Mouse (Mus musculus) spleen, adult 18-20 months (tissue): ENCODE measurements around the gene Apol7e.
"Not testable (repeated sequence)": the region's sequence is repeated elsewhere in the genome, so short reads cannot be mapped to it uniquely, and the experiment has no call there.

Source experiments
- DNase-seq, 2 experiments: peaks; one replicate each; pipeline ENCODE4 v3.0.0; 2022; ENCODE audit warnings: mixed read lengths in 2 of 2

The Apol7e gene

DNA sequence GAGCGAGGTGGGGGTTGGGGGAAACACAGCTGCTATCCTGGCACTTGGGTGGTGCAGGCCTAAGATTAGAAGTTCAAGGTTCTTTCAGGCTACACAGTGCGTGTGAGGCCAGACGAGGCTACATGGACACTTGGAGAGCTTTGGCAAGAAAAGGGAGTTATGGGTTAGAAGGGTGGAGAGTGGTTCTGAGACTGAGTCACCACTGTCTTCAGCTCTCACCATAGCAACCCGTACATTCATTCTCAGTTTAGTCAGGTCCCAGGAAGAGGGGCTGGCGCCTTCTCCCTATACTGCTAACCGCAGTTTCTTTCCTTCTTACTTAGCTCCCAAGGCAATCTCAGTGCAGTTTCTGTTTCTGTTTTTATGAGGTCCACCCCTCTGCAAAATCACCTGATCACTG, 42.9 kb downstream of the Apol7e start:
- not testable (repeated sequence) for DNase-seq

DNA sequence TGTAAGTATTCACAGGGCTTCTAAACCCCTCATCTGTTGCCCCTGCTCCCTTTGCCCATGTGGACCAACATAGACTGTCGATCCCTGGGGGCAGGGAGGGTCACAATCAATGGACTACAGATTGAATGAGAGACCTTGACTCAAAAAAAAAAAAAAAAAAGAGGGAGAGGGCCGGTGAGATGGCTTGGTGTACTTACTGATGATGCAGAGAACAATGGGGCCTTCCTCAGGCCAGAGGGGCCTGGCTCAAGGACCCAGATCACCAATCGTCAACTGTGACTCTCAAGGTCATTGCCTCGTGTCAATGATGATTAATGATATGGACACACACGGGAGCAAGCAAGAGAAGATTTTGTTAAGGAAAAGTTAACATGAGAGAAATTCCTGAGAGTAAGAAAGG, 46.0 kb downstream of the Apol7e start:
- no peak for DNase-seq

DNA sequence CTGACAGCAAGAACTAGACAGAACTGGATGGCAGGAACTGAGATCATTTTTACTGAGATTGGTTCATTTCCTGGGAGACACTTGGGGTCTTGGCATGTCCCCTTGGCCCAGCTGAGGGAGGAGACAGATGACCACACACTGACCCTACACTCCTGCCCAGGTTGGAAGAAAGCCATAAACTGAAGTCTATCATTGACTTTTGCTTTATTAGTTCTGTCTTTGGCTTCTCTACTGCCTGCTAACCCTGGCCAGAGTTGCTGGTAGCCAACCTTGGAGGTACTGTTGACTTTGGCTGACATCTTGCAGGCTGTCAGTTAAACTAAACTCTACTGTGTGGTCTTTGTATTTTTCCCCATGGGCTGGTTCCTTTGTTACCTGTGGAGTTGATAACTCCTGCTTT, 46.4 kb downstream of the Apol7e start:
- DNase-seq = no peak

DNA sequence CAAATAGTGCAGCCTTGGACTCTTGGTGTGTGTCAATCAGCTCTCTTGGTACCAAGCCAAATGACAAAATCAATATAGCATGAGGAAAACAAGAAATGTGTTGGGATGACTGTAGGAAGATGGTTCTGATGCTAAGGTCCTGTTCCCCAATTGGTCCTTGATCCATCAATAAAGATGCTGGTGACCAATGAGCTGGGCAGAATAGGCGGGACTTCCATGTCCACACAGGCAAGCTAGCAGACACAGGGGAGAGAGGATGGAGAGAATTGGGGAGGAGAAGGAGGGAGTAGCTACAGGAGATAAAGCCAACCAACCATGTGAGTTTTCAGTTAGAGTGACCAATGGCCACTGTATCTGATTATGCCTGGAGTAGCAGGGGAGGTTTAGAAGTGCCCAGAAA, 47.7 kb downstream of the Apol7e start:
- DNase-seq = no peak

DNA sequence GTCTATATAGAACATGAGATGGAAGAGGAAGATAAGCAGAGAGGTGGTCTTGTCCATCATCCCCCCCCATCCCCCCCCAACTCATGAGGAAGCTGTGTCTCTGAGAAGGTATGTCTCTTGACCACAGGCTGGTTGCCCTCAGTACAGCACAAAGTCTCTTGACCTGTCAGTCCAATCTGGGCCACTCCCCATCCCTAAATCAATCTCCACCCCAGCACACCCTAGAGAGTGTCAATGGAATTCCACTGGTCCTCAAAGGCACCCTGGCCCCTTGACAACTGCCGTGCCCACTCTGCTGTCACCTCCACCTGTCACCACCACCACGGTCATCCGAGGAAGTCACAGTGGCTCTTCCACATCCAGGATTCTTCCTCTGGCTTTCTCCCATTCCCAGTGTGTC, 49.8 kb downstream of the Apol7e start:
- DNase-seq = no peak

DNA sequence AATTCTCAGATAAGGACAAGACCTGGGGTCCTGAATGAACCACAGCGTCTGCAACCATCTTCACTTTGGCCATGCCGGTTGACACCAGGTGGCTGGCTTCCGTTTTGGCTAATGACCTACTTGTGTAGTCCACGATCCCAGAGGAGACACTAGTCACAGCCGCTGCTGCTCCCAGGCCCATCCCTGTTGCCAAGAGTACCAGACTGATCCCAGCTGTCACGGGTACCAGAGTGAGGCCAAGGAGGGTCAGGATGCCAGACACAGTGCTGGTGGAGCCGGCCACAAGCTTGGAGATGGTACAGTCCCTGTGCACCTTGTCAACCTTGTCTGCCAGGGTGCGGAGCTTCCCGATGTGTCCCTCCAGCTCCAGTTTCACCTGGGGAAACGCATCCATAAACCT, 51.1 kb downstream of the Apol7e start:
- no peak for DNase-seq

DNA sequence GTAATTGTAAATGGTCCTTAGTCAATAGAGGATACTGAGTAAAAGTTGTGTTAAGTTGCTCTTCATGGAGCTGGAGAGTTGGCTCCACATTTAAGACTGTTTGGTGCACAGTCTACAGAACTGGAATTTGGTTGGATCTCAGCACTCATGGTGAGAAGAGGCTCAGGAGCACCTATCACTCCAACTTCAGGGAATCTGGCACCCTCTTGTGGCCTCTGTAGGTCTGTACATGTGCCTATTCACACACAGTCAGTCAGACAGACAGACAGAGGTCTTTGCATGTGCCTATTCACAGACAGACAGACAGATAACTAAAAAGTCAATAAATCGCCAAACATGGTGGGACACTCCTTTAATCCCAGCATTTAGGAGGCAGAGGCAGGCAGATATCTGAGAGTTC, 51.8 kb downstream of the Apol7e start:
- peak in 1 of 2 experiments; percentile 49 for DNase-seq

DNA sequence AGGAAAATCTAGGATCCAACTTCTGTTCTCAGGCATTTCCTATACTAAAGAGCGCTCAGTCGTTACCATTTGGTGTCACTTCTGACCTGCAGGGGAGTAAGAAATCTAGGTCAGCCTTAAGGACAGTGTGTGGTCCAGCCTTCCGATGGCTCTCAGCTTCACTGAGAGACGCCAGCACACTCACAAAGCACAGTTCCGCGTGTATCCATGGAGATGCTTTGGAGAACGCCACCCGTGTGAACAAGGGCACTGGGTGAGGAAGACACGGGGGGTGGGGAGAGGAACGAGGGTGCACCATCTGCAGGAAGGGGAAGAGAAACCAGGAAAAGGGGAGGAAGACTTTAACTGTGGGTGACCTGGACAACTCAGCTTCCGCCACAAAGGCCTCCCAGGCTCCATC, 53.8 kb downstream of the Apol7e start:
- no peak for DNase-seq

DNA sequence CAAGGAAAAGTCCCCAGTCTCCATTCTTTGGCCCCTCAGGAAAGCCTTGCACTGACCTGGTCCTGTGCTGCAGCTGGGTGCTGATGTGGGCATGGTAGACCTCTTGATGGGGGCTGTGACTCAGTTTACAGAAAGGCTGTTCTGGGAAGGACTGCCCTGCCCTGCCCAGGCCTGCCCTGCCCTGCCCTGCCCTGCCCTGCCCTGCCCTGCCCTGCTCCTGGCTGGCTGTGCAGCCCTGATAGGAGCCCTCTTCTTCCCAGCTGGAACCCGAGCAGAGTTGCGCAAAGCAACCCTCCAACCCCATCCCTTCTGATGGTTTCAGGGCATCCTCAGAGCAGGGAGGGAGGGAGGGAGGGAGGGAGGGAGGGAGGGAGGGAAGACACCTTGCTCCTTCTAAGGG, 56.5 kb downstream of the Apol7e start:
- DNase-seq = no peak

DNA sequence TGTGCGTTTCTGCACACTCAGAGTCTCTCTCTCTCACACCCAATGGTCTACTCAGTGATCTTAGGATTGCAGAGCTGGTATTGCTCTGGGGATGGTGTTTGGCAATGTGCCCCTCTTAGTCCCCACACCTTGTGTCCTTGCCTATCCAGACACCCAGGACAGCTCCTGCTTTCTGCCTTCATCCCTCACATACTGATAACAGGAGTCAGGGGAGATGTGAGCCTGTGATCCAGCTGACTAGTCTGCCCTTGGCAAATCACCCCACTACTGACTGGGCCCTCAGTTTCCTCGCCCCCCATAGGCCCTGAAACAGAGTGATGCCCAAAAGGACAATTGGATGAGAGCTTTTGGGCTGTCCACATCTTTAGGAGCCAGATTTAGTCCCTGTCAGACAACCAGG, 57.4 kb downstream of the Apol7e start:
- no peak for DNase-seq

DNA sequence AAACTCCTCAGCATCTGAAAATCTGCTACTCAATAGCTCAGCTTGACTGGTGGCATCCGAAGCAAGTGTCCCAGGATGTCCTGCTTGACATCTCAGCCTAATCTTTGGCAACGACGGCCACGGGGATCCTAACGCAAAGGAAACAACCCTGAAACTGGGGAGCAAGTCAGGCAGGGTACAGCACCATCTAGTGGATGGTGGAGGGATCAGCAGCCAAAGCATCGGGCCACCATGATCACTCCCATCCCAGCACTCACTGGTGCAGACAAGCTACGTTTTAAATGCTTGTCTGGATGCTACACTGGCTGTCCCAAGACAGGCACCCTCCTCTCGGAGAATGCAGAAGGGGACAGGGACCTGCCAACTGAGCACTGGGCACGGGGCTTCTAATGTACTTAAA, 58.2 kb downstream of the Apol7e start, which contains the start of gene Apol8:
Apol8 (minus strand) TSS at position 156 of the 400 bp plus-strand sequence.
- peak in 1 of 2 experiments; percentile 41 for DNase-seq

DNA sequence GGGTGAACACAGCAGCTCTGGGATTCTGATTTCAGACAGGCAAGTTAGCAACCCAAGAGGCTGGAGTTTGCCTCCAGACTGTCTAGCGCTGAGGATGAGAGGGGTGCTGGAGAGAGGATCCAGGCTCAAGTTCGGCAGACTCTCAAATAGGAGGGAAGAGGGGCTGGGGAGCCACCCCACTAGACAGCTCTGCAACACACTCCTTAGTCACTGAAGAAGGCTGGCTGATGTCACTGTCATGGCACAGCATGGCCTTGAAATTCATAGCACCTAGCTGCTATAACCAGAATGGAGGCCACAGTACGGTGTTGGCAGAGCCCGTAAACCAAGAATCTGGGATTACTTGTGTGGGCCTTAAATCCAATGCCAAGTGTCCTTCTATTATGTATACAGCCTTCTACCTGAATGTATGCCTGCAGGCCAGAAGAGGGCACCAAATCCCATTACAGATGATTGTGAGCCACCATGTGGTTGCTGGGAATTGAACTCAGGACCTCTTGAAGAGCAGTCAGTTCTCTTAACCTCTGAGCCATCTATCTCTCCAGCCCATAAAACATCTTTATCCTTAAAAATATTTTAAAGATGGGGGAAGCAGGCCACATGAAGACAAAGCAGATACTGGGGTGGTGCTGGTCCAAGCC, 59.0 kb downstream of the Apol7e start:
- no peak for DNase-seq

DNA sequence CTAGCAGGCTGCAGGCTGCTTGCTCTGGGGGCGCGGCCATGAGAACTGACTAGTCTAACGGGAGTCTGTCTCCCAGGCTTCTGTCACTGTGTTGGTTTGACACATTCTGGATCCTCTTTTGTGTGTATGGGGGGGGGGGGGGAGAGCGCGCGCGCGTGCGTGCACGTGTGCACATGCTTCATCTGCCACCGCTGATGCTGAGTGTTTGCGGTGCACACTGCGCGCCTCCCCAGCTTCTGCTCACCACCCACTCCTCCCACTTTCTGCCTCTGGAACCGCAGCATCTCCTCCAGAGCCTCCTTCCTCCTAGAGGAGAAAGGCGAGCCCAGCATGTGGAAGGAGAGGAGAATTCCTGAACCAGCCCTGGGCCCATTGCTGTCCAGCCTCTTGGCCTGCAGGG, 61.4 kb downstream of the Apol7e start:
- no peak for DNase-seq

DNA sequence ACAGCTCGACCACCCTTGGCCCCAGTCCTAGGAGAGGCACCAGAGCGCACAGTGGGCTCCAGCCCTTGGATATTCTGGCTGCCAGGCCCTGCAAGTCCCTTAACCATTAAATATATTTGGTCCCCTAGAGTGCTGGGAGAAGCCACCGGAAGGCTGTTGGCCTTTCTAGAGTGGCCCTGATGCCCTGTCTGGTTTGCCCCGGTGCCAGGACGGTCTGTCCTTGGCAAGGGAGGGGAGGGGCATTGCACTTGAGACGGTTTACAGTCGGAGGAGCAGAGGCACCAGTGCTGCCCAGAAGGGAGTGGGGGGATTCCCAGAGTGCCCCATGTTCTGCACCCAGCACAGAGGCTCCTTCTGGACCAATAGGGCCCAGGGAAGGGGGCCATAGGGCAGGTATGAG, 62.4 kb downstream of the Apol7e start:
- no peak for DNase-seq

DNA sequence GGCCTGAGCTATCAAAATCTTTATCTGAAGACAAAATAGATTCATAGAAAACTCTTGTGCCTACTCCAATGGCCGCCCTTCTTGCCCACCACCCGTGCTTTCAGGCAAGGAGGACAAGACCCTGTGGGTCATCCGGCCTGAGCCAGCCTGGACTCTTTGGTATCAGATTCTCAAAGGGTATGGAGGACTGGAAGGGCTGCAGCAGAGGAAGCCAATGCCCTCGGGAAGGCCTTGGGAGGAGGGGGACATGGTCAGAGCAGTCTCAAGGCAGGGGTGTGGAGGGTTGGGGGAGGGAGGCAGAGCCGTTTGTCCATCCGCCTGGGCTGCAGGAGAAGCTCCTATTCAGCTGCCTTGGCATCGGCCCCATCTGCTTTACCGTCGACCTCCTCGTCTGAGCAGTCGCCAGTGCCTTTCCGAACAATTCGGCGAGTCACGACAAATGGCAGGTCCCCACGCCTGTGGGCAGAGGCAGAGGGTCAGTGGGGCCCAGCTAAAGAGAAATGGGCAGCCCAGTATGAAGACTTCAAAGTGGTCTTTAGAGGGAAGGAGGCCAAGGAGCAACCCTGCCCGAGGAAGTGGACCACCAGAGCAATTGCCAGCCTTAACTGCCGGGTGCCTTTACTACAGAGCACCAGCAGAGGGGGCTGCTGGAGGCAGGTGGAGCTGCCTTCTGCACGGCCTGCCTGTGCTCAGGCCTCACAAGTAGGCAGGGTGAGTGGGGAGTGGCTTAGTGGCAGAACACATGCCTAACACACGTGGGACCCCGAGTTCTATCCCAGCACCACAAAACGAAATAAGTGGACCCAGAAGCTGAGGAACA, 63.1 kb downstream of the Apol7e start:
- peak in 1 of 2 experiments; percentile 44 for DNase-seq

DNA sequence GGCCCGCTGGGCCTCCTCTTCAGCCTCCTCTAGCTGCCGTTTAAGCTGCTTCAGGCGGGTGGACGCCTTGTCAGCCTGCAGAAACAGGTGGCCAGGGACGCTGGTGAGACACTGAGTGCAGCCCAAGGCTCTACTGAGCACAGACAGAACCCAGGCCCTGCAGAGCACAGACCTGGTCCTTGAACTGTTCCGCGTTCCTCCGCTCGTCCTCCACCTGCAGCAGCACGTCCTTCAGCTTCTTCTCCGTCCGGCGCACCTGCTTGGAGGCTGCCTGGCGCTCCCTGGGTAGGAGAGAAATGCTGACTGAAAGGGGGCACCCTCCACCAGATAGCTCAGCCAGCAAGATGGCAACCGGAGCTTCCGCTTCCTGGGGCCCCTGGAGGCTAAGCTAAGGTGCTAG, 64.4 kb downstream of the Apol7e start:
- no peak for DNase-seq

DNA sequence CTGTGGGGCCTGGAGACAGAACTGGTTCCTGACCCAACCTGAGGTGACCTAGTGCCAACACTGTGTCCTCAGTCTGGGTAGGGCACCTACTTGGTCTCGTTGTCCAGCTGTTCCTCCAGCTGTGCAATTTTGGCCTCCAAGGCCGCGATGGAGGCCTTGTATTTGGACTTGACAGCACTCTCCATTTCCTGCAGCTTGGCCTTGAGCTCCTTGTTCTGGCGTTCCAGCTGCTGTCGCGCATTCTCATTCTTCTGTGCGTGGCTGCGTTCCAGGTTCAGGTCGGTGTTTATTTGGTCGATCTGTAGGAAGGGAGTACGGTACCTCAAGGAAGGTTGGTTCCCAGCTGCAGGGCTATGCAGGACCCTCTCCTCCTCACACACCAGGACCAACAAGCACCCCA, 65.0 kb downstream of the Apol7e start:
- no peak for DNase-seq

DNA sequence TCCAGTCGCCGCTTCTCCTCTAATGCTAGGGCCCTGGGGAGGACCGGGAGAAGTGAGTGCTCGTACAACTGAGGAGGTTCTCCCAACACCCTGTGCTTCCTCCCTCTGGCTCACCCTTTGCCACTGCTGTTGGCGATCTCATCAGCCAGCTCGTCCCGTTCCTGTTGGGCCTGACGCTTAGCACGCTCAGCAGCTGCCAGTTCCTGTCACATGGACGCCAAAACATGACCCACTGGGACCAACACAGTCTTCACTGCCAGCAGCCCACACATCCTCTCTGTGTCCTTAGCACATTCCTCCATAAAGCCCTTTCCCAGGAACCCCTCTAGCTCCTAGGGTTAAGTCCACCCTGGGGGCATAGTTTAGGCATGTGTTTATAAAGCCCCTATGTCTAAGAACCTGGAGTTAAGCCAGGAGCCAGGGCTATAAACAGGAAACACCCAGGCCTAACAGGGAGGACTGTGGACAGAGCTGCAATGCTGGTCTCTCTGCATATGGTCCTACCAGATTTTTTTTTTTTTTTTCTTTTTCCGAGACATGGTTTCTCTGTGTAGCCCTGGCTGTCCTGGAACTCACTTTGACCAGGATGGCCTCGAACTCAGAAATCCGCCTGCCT, 65.8 kb downstream of the Apol7e start:
- no peak for DNase-seq

DNA sequence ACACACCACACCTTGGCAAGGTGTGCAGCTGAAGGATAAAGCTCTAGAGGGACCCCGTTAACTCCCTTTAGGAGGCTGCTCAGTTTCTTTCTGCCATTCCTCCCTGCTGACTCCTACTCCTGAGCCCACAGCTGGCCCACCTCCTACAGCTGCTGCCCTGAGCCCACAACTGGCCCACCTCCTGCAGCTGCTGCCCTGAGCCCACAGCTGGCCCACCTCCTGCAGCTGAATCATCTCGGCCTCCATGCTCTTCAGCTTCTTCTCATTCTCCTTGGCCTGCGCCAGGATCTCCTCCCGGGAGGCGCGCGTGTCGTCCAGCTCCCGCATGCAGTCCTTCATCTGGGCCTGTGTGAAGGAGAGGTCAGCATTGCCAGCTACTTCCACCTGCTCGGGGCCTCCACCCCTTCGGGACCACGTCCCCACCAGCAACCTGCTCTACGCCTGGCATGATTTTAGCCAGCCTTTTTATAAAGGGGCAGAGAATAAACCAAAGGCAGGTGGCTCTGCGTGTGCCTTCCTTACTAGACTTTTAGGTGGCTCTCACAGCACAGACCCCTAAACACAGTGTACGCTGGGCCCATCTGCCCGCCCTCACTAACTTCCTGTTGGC, 66.9 kb downstream of the Apol7e start:
- no peak for DNase-seq

DNA sequence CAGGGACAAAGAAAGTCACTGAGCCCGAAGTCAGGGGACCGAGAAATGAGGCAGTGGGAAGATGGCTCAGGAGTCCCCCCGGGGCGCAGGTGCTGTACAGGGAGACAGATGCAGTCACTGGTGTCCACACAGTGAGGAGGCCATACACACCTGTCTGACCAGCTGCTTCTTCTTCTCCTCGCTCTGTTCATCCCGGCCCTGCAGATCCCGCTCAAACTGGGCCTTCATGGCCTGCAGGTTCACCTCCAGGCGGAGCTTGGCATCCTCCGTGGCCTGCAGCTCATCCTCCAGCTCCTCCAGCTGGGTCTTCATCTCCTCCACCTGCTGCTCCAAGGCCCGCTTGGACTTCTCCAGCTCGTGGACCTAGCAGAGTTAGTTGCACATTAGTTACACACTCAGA, 68.3 kb downstream of the Apol7e start:
- DNase-seq = no peak
